Mouse (Mus musculus): ENCODE results near the gene Olfr835. TPM values are rescaled to one million over a fixed set of nuclear protein-coding genes. Genes with fewer than 3 reads are reported as not detected.

The Olfr835 gene
- polyA plus RNA-seq (2015; fragmentation: Nextera tagmentation; extraction: Ambion mirVana) = not detected in 2 replicates

- WGBS = 64% methylated on average over 1 of the region's 1 CpGs
- H3K27ac ChIP-seq = no peak within 1 kb of the TSS
- H3K4me2 ChIP-seq = no peak within 1 kb of the TSS
- no peak within 1 kb of the TSS for H3K4me3 ChIP-seq
- no peak for ATAC-seq
- no peaks in the 10 kb centered on the region for H3K27me3 ChIP-seq
- 0 out of 2 replicates have a peak, but pooled peaks cover 5% of the 10 kb centered on the region for H3K9me3 ChIP-seq (replicated peaks)
- no peak within 1 kb of the TSS for H3K9ac ChIP-seq
- H3K36me3 ChIP-seq (ENCODE audit: poor library complexity, severe bottlenecking) = no peaks in the 10 kb centered on the region
- H3K4me1 ChIP-seq = no peaks in the 10 kb centered on the region
These were observed at the start of gene Olfr835 for GRCm38 (mm10) chr9:19032435-19032834. Gene Olfr835 (plus strand): TSS chr9:19032735.

GRCm38 (mm10) chr9:18987690-18988089 lies 44.8 kb upstream of the Olfr835 start, which contains the start of gene Olfr834:
Gene Olfr834 (plus strand): TSS chr9:18987990.
- no peak for ATAC-seq
- no peaks in the 10 kb centered on the region for H3K4me1 ChIP-seq
- 88% methylated on average over 3 of the region's 3 CpGs for WGBS

GRCm38 (mm10) chr9:19084986-19085385 lies 52.5 kb downstream of the Olfr835 start:
- ATAC-seq = no peak
- no peak overlapping the region for H3K4me2 ChIP-seq
- no peak overlapping the region for H3K27ac ChIP-seq
- no peak overlapping the region for H3K9ac ChIP-seq
- no peak overlapping the region for H3K4me3 ChIP-seq
- 40% methylated on average over 3 of the region's 3 CpGs for WGBS
- H3K27me3 ChIP-seq = no peaks in the 10 kb centered on the region
- peaks cover 11% of the 10 kb centered on the region for H3K9me3 ChIP-seq (replicated peaks)
- H3K36me3 ChIP-seq (ENCODE audit: poor library complexity, severe bottlenecking) = no peaks in the 10 kb centered on the region
- no peaks in the 10 kb centered on the region for H3K4me1 ChIP-seq

More at GRCm38 (mm10) chr9:18987690-18988089, 44.8 kb upstream of the Olfr835 start, which contains the start of gene Olfr834:
- H3K36me3 ChIP-seq (ENCODE audit: poor library complexity, severe bottlenecking) = no peaks in the 10 kb centered on the region
- H3K9ac ChIP-seq = no peak within 1 kb of the TSS
- H3K4me2 ChIP-seq = no peak within 1 kb of the TSS
- H3K27me3 ChIP-seq = no peaks in the 10 kb centered on the region
- peaks cover 8% of the 10 kb centered on the region; the same call in 1 of the 2 replicates for H3K9me3 ChIP-seq (replicated peaks)
- H3K27ac ChIP-seq = no peak within 1 kb of the TSS
- no peak within 1 kb of the TSS for H3K4me3 ChIP-seq

Other genes with a start within 250 kb of the Olfr835 start
- gene Olfr828, start 213.2 kb upstream of the Olfr835 start, polyA plus RNA-seq (2015; fragmentation: Nextera tagmentation; extraction: Ambion mirVana) = not detected in 2 replicates
- gene Olfr829, start 177.8 kb upstream of the Olfr835 start, polyA plus RNA-seq (2015; fragmentation: Nextera tagmentation; extraction: Ambion mirVana) = not detected in 2 replicates
- not detected in 2 replicates for gene Olfr830, start 158.0 kb upstream of the Olfr835 start, polyA plus RNA-seq (2015; fragmentation: Nextera tagmentation; extraction: Ambion mirVana)
- gene Olfr832, start 95.6 kb upstream of the Olfr835 start, polyA plus RNA-seq (2015; fragmentation: Nextera tagmentation; extraction: Ambion mirVana) = not detected in 2 replicates
- gene Olfr834, start 44.7 kb upstream of the Olfr835 start, polyA plus RNA-seq (2015; fragmentation: Nextera tagmentation; extraction: Ambion mirVana) = not detected in 2 replicates
- not detected in 2 replicates for gene Olfr836, start 87.6 kb downstream of the Olfr835 start, polyA plus RNA-seq (2015; fragmentation: Nextera tagmentation; extraction: Ambion mirVana)
- not detected in 2 replicates for gene Olfr837, start 103.6 kb downstream of the Olfr835 start, polyA plus RNA-seq (2015; fragmentation: Nextera tagmentation; extraction: Ambion mirVana)
- not detected in 2 replicates for gene Olfr839-ps1, start 144.6 kb downstream of the Olfr835 start, polyA plus RNA-seq (2015; fragmentation: Nextera tagmentation; extraction: Ambion mirVana)
- gene Olfr843, start 219.3 kb downstream of the Olfr835 start, polyA plus RNA-seq (2015; fragmentation: Nextera tagmentation; extraction: Ambion mirVana) = not detected in 2 replicates